Mouse (Mus musculus) stomach, embryonic 15.5 days (tissue): ENCODE measurements around the gene Nlrp9b. TPM values are rescaled to one million over a fixed set of nuclear protein-coding genes. Genes with fewer than 3 reads are reported as not detected.
A peak's percentile ranks its signal among the peaks of the same experiment; 100 is the strongest.
"Not testable (repeated sequence)": the region's sequence is repeated elsewhere in the genome, so short reads cannot be mapped to it uniquely, and the experiment has no call there.

Source experiments
- ATAC-seq: fragments of 200-750 bp; cut with Nextera tagmentation; 2 replicates; pipeline ENCODE4 v1.8.0; 2017; ENCODE audit warnings: low read depth, moderate number of reproducible peaks, moderate TSS enrichment; ENCODE audit not compliant: insufficient read depth, low FRiP score
- H3K27ac ChIP-seq: fragments of 300-500 bp; sonication (generic); 2 replicates; pipeline ENCODE4 v1.5.1; 2015; ENCODE audit warnings: mild to moderate bottlenecking, inconsistent platforms
- H3K27me3 ChIP-seq: fragments of 300-500 bp; sonication (generic); replicated peaks from 2 replicates; pipeline ENCODE4 v1.6.1; 2015; ENCODE audit warnings: inconsistent platforms
- H3K36me3 ChIP-seq: fragments of 300-500 bp; sonication (generic); 2 replicates; pipeline ENCODE4 v1.6.1; 2015; ENCODE audit warnings: inconsistent platforms
- H3K4me1 ChIP-seq: fragments of 300-500 bp; sonication (generic); 2 replicates; pipeline ENCODE4 v1.6.1; 2015; ENCODE audit warnings: inconsistent platforms
- H3K4me2 ChIP-seq: fragments of 300-500 bp; sonication (generic); 2 replicates; pipeline ENCODE4 v1.6.1; 2015; ENCODE audit warnings: mild to moderate bottlenecking, inconsistent platforms
- H3K4me3 ChIP-seq: fragments of 300-500 bp; sonication (generic); replicated peaks from 2 replicates; pipeline ENCODE4 v1.5.1; 2015; ENCODE audit warnings: inconsistent platforms
- H3K9ac ChIP-seq: fragments of 300-500 bp; sonication (generic); 2 replicates; pipeline ENCODE4 v1.6.1; 2015; ENCODE audit warnings: inconsistent platforms
- H3K9me3 ChIP-seq: fragments of 300-500 bp; sonication (generic); 2 replicates; pipeline ENCODE4 v1.6.1; 2016; ENCODE audit warnings: inconsistent platforms
- WGBS: fragments of 180-500 bp; shearing (Covaris S2); methylation state at CpG from one replicate; pipeline ENCODE4 v1.1.7; 2015; 5-methylcytosine and 5-hydroxymethylcytosine counted together
- polyA plus RNA-seq: library from polyadenylated mRNA; unstranded; fragments of >200 nt; fragmentation: Nextera tagmentation; extraction: Ambion mirVana; gene quantifications from 2 replicates; pipeline ENCODE4 v1.2.1, GENCODE M21; 2015

Nlrp9b gene
- polyA plus RNA-seq: not detected in 2 replicates

DNA sequence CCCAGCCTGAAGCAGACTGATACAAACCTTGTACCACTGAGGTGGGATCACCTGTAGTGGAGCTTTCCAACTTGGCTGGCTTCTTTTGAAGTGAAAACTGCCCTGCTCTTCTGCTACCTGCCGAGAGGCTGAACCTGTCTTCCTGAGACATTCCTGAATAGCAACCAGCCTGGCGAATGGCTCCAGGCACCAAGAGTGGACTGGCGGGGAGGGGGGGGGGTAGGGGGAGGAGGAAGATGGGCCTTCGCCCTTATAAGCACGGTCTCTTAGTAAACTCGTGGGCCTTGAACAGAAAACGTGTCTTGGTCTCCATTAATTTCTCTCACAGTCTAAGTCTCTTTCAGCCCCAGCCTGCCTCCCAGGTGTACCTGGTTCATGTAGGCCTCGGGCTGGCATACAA is at the start of gene Nlrp9b:
Nlrp9b (plus strand) TSS at position 301 of the 400 bp plus-strand sequence.
- not testable (repeated sequence) for H3K9ac ChIP-seq, ATAC-seq, H3K9me3 ChIP-seq, H3K27me3 ChIP-seq, H3K4me1 ChIP-seq, H3K4me2 ChIP-seq, H3K36me3 ChIP-seq, H3K4me3 ChIP-seq, H3K27ac ChIP-seq
- WGBS: 64% methylated on average over 8 of the region's 8 CpGs

DNA sequence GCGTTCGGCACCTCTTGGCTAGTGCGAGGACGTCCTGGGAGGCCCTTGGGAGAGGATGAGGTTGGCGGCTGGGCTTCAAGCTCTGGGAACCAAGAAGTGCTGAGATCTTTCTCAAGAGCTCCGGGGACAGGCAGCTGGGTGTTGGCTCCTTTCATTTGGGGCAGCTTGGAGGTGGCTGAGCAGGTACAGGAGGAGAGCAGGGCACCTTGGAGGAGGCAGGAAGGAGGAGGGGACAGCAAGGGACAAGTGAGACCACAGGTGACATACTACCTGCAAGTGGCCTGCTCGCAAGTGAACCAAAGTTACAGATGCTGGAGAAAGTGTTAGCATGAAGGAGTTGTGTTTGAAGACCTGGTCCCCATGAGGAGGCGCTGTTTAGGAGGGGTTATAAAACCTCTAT is 46.6 kb upstream of the Nlrp9b start:
- no peaks in the 10 kb centered on the region for H3K36me3 ChIP-seq
- no peak overlapping the region for H3K27ac ChIP-seq
- H3K4me2 ChIP-seq: no peak overlapping the region
- H3K9me3 ChIP-seq: no peaks in the 10 kb centered on the region
- no peaks in the 10 kb centered on the region for H3K27me3 ChIP-seq
- peaks cover 2% of the 10 kb centered on the region; the same call in 1 of the 2 replicates for H3K4me1 ChIP-seq
- ATAC-seq: no peak
- H3K9ac ChIP-seq: no peak overlapping the region
- 90% methylated on average over 8 of the region's 8 CpGs for WGBS
- no peak overlapping the region for H3K4me3 ChIP-seq

DNA sequence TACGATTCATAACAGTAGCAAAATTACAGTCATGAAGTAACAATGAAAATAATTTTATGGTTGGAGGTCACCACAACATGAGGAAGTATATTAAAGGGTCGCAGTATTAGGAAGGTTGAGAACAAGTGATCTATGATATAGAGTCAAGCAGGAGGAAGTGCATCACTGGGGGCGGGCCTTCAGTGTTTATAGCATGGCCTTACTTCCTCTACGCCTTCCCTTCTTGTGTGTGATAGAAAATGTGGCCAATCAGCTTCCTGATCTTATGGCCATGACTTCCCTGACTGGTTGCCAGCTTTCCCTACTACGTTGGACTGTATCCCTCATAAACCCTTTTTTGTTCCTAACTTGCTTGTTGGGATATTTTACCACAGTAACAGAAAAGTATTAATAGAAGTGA is 46.1 kb upstream of the Nlrp9b start:
- no peaks in the 10 kb centered on the region for H3K36me3 ChIP-seq
- 89% methylated on average over 5 of the region's 5 CpGs for WGBS
- H3K4me3 ChIP-seq: no peak overlapping the region
- no peaks in the 10 kb centered on the region for H3K9me3 ChIP-seq
- H3K27me3 ChIP-seq: no peaks in the 10 kb centered on the region
- no peaks in the 10 kb centered on the region for H3K4me1 ChIP-seq
- no peak overlapping the region for H3K4me2 ChIP-seq
- no peak for ATAC-seq
- no peak overlapping the region for H3K9ac ChIP-seq
- no peak overlapping the region for H3K27ac ChIP-seq

DNA sequence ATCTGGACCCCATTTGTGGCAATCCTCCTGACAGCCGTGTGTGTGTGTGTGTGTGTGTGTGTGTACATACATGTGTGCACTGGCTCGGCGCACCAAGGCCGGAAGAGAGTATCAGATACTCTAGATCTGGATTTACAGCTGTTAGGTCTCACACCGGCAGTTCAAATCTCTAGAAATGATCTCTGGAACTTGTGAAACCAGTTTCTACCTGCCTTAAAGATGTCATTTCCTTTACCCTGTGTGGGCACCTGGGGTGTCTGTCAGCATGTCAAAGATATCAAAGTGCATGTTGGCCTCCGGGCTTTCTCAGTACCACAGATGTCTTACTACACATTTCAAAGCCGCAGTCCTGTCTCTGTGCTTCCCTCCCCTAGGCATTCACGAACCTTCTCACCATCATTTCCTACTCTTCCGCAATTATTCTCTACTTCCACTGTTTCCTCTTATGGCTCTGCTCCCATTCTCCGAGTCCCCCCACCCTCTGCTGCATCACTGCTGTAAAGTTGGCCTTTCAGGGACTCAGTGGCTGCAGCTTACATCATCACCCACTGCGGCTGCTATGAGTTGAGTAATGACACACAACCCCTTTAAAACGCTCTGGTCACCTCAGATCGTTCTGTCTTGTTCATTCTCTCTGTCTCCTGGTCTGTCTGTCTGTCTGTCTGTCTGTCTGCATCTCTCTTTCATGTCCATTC is 45.3 kb upstream of the Nlrp9b start:
- Histone ChIP-seq H3K27ac (no peak overlapping the region), H3K36me3 (no peaks in the 10 kb centered on the region), H3K9me3 (no peaks in the 10 kb centered on the region), H3K4me2 (no peak overlapping the region), H3K9ac (no peak overlapping the region), H3K4me1 (no peaks in the 10 kb centered on the region), H3K4me3 (no peak overlapping the region), H3K27me3 (no peaks in the 10 kb centered on the region)
- no peak for ATAC-seq
- 76% methylated on average over 13 of the region's 13 CpGs for WGBS

DNA sequence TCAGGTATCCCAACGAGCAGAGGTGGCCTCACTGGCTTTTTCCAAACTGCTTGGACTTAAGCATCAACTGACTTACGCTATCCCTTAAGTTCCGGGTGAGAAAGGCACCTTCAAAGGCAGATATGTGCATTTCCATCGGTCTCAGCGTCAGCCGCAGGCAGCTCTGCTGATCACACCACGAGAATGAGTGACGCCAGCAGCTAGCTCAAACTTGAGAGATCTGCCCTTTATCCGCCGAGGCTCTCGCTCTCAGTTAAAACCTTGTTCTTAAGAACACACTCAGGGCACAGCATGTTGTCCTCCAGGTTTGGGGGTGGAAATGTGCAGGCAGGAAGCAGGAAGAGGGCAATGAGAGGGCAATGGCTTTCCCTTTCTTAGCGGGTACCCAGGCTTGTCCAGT is 42.3 kb upstream of the Nlrp9b start:
- no peaks in the 10 kb centered on the region for H3K9me3 ChIP-seq
- H3K27me3 ChIP-seq: no peaks in the 10 kb centered on the region
- no peak overlapping the region for H3K27ac ChIP-seq
- no peaks in the 10 kb centered on the region for H3K36me3 ChIP-seq
- ATAC-seq: no peak
- H3K9ac ChIP-seq: no peak overlapping the region
- H3K4me2 ChIP-seq: no peak overlapping the region
- H3K4me1 ChIP-seq: peaks cover 8% of the 10 kb centered on the region; the same call in 1 of the 2 replicates
- H3K4me3 ChIP-seq: no peak overlapping the region
- 80% methylated on average over 12 of the region's 12 CpGs for WGBS

DNA sequence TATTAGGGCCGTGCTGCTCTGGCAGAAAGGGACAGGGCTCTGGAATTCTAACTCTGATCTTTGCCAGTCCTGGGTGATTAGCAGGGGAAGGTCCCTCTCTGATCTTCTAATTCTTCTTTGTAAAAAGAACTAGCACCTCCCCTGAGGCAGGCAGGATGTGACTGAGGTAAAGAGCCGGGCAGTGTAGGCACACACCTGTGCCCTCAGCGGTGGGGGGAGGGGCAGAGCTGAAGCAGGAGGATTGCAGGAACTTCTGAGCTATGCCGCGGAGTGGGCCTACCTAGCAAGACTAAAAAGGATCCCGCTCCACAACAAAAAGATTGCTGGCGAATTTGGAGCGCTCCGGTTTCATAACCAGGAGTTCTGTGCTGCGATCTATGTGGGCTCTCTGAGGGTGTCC is 41.3 kb upstream of the Nlrp9b start:
- H3K4me3 ChIP-seq: no peak overlapping the region
- no peak overlapping the region for H3K9ac ChIP-seq
- H3K27me3 ChIP-seq: no peaks in the 10 kb centered on the region
- no peaks in the 10 kb centered on the region for H3K36me3 ChIP-seq
- peaks cover 8% of the 10 kb centered on the region; the same call in 1 of the 2 replicates for H3K4me1 ChIP-seq
- peak overlapping the region; percentile 22; the same call in 1 of the 2 replicates for H3K4me2 ChIP-seq
- 59% methylated on average over 10 of the region's 10 CpGs for WGBS
- H3K9me3 ChIP-seq: no peaks in the 10 kb centered on the region
- no peak for ATAC-seq
- no peak overlapping the region for H3K27ac ChIP-seq

DNA sequence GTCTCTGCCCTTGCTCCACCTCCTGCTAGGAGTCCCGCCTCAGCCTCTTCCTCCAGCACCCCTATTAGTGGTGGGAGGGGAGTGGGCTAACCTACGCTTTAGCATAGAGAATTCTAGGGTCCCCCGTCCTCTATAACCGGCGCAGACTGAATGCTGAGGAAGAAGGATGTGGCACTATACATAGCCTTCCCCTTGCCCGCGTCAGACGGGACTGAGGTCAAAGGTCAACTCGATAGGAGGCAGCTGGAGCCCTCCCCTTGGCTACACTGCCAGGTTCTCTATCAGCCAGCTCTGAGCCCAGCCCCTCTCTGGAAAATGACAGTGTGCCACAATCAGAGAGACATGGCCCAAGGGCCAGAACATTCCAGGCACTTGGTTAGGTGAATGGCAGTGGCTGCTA is 40.7 kb upstream of the Nlrp9b start, which contains the start of gene Igsf23:
Igsf23 (minus strand) TSS at position 168 of the 400 bp plus-strand sequence.
- no peak within 1 kb of the TSS for H3K9ac ChIP-seq

DNA sequence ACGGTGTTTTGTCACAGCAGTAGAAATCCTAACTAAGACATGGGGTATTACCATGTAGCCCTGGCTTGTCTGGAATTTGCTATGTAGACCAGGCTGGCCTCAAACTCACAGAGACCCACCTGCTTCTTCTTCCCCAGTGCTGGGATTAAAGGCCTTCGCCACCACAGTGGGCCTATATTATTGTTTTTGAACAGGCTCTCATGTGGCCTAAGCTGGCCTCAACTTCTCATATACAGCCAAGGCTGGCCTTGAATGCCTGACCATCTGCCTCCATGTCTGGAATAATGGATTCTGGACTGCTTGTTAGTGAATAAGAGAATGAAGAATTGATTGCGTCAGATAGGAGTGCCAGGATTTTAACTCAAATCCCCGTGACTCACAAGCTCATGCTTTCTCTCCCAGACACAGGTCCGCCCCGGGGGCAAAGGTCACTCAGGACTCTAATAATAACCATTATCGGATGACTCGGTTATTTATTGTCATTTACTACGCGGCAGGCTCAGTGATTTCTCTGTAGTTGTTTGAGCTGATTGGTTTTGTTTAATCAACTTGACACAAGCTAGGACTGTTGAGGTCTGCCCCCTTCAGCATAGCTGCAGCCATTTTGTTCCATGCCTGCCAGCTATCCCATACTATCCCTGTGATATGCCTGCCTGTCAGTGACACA is 38.8 kb upstream of the Nlrp9b start:
- Histone ChIP-seq H3K9me3 (no peaks in the 10 kb centered on the region), H3K4me3 (no peak overlapping the region), H3K27ac (no peak overlapping the region), H3K9ac (no peak overlapping the region), H3K36me3 (no peaks in the 10 kb centered on the region), H3K4me1 (peaks cover 8% of the 10 kb centered on the region; the same call in 1 of the 2 replicates), H3K4me2 (no peak overlapping the region), H3K27me3 (no peaks in the 10 kb centered on the region)
- WGBS: 50% methylated on average over 10 of the region's 10 CpGs
- no peak; the same call in 1 of the 2 replicates for ATAC-seq

More for the DNA sequence above, 40.7 kb upstream of the Nlrp9b start, which contains the start of gene Igsf23:
- WGBS: 40% methylated on average over 9 of the region's 9 CpGs
- H3K4me3 ChIP-seq: no peak within 1 kb of the TSS
- no peaks in the 10 kb centered on the region for H3K36me3 ChIP-seq
- no peak within 1 kb of the TSS for H3K27ac ChIP-seq
- ATAC-seq: peak; percentile 47
- no peaks in the 10 kb centered on the region for H3K9me3 ChIP-seq
- peak within 1 kb of the TSS; percentile 22; the same call in 1 of the 2 replicates for H3K4me2 ChIP-seq
- no peaks in the 10 kb centered on the region for H3K27me3 ChIP-seq
- H3K4me1 ChIP-seq: peaks cover 8% of the 10 kb centered on the region; the same call in 1 of the 2 replicates

DNA sequence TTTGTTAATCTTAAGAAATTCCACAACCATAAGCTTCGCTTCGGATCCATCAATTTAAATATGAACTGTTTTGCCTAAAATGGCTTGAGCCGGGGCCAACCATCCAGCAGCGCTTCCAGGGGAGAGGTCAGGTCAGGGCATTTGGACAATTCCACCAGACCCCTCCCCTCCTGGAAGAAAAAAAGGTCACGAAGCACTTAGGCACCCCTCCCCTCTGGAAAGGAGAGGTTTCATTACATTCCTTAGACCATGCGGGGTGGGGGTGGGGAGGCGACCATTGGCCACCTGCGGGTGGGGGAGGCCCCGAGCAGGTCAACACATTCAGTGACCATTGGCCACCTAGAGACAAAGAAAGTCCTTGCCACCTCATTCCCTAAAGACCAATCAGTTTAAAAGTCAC is 38.2 kb upstream of the Nlrp9b start:
- no peak for ATAC-seq

DNA sequence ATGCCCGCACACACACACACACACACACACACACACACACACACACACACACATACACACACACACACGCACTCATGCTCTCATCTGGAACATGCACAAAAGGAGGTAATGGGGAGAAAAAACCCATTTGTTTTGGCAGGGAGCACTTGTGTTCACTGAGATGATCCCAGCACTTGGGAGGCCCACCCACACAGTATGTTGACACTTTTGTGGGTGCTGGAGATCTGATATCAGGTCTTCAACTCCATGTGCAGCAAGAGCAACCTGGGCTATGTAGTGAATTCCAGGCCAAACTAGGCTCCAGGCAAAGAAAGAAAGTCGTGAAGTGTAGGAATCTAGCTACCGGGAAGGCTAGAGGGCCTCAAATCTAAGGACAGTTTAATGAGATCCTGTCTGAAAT is 35.4 kb upstream of the Nlrp9b start:
- Histone ChIP-seq H3K36me3 (no peaks in the 10 kb centered on the region), H3K9me3 (no peaks in the 10 kb centered on the region), H3K27ac (no peak overlapping the region), H3K27me3 (no peaks in the 10 kb centered on the region), H3K4me2 (no peak overlapping the region), H3K9ac (no peak overlapping the region), H3K4me3 (no peak overlapping the region), H3K4me1 (peaks cover 8% of the 10 kb centered on the region; the same call in 1 of the 2 replicates)
- WGBS: 55% methylated on average over 3 of the region's 4 CpGs
- no peak for ATAC-seq

More for the DNA sequence above, 38.2 kb upstream of the Nlrp9b start:
- H3K4me3 ChIP-seq: no peak overlapping the region
- H3K9me3 ChIP-seq: no peaks in the 10 kb centered on the region
- WGBS: 24% methylated on average over 9 of the region's 9 CpGs
- no peaks in the 10 kb centered on the region for H3K27me3 ChIP-seq
- no peak overlapping the region for H3K27ac ChIP-seq
- peaks cover 8% of the 10 kb centered on the region; the same call in 1 of the 2 replicates for H3K4me1 ChIP-seq
- H3K4me2 ChIP-seq: 0 out of 2 replicates have a peak overlapping the region, but pooled peaks have one; percentile 8
- no peaks in the 10 kb centered on the region for H3K36me3 ChIP-seq
- H3K9ac ChIP-seq: no peak overlapping the region

DNA sequence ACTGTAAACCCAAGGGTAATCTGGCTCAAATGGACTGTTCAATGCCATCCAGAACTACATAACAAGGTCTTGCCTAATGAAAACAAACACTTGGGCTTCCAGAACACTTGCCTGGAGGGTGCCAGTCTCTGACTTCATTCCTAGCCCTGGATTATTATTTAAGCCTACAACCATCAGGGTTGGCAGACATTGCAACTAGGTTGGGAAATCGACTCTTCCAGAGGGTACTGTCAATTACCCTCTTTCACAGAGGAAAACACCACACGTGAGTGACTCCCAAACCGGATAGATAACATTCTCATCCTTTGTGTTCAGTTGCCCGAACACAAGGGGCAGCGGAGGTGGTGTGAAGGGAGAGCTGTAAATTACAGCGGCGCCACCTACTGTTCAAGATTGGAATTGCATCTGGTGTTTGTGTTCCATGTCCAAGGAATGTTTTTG is 34.9 kb upstream of the Nlrp9b start:
- 2% methylated on average over 7 of the region's 7 CpGs for WGBS
- H3K27me3 ChIP-seq: no peaks in the 10 kb centered on the region

DNA sequence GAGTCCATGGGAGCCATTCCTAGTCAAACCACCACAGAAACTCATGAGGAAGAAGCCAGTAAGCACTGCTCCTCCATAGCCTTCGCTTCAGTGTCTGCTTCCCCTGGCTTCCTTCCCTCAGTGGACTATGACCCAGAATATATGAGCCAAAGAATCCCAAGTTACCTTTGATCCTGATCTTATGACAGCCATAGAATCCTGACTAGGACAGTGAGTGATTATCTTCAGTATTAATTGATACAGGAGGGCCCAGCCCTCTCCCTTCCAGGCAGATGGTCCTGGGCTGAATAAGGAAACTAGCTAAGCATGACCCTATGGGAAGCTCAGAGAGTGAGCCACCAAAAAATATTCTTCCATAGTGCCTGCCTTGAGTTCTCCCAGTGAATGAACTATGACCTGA is 28.8 kb upstream of the Nlrp9b start:
- no peaks in the 10 kb centered on the region for H3K36me3 ChIP-seq
- WGBS: 74% methylated on average over 1 of the region's 1 CpGs
- no peak for ATAC-seq
- no peaks in the 10 kb centered on the region for H3K9me3 ChIP-seq
- H3K4me3 ChIP-seq: no peak overlapping the region
- no peak overlapping the region for H3K27ac ChIP-seq
- no peaks in the 10 kb centered on the region for H3K27me3 ChIP-seq
- no peak overlapping the region for H3K4me2 ChIP-seq
- H3K4me1 ChIP-seq: no peaks in the 10 kb centered on the region
- no peak overlapping the region for H3K9ac ChIP-seq

More for the DNA sequence above, 34.9 kb upstream of the Nlrp9b start:
- Histone ChIP-seq H3K4me2 (no peak overlapping the region), H3K4me3 (no peak overlapping the region), H3K9ac (no peak overlapping the region), H3K27ac (no peak overlapping the region), H3K4me1 (peaks cover 8% of the 10 kb centered on the region; the same call in 1 of the 2 replicates), H3K36me3 (no peaks in the 10 kb centered on the region), H3K9me3 (no peaks in the 10 kb centered on the region)
- no peak for ATAC-seq
